Mouse (Mus musculus) frontal cortex, postnatal 25 days (tissue): Measurements from ENCODE around the gene Gm49366.
"Not testable (repeated sequence)": the region's sequence is repeated elsewhere in the genome, so short reads cannot be mapped to it uniquely, and the experiment has no call there.

Experiments
- DNase-seq, 2 experiments: peaks; one replicate each; pipeline ENCODE4 v3.0.0; 2022; ENCODE audit warnings: low spot score in 2 of 2

The Gm49366 gene

GRCm38 (mm10) chr12:84038691-84039111 is at the start of gene Gm49366:
Gm49366 (plus strand) TSS chr12:84038935.
- DNase-seq = peak; percentile 8 to 27

GRCm38 (mm10) chr12:83989378-83989777 is 49.4 kb upstream of the Gm49366 start:
- no peak for DNase-seq

GRCm38 (mm10) chr12:83997221-83997620 is 41.5 kb upstream of the Gm49366 start:
- no peak for DNase-seq

GRCm38 (mm10) chr12:83998341-83999107 is 40.2 kb upstream of the Gm49366 start:
- no peak for DNase-seq

GRCm38 (mm10) chr12:83999237-83999636 is 39.5 kb upstream of the Gm49366 start:
- DNase-seq = not testable (repeated sequence)

- DNase-seq = no peak
Observed at GRCm38 (mm10) chr12:84000418-84000817, 38.3 kb upstream of the Gm49366 start.

- no peak for DNase-seq
Observed at GRCm38 (mm10) chr12:84003866-84004265, 34.9 kb upstream of the Gm49366 start.

GRCm38 (mm10) chr12:84008251-84008650 is 30.5 kb upstream of the Gm49366 start:
- DNase-seq = no peak

GRCm38 (mm10) chr12:84008729-84009128 is 30.0 kb upstream of the Gm49366 start:
- DNase-seq = no peak

GRCm38 (mm10) chr12:84009171-84009965 is 29.4 kb upstream of the Gm49366 start, which contains the start of gene Acot1:
Acot1 (plus strand) TSS chr12:84009490.
- DNase-seq = peak in 1 of 2 experiments; percentile 22

- no peak for DNase-seq
Observed at GRCm38 (mm10) chr12:84010201-84010600, 28.5 kb upstream of the Gm49366 start.

- peak; percentile 30 to 54 for DNase-seq
Observed at GRCm38 (mm10) chr12:84011251-84012040, 27.3 kb upstream of the Gm49366 start.

- no peak for DNase-seq
Observed at GRCm38 (mm10) chr12:84013130-84013529, 25.6 kb upstream of the Gm49366 start.

- DNase-seq = no peak
Observed at GRCm38 (mm10) chr12:84013701-84014100, 25.0 kb upstream of the Gm49366 start.

GRCm38 (mm10) chr12:84020528-84020927 is 18.2 kb upstream of the Gm49366 start:
- DNase-seq = not testable (repeated sequence)

GRCm38 (mm10) chr12:84022266-84022665 is 16.5 kb upstream of the Gm49366 start:
- not testable (repeated sequence) for DNase-seq

GRCm38 (mm10) chr12:84023052-84023745 is 15.5 kb upstream of the Gm49366 start:
- no peak for DNase-seq

- DNase-seq = no peak
Observed at GRCm38 (mm10) chr12:84025888-84026287, 12.8 kb upstream of the Gm49366 start.

GRCm38 (mm10) chr12:84028328-84028727 is 10.4 kb upstream of the Gm49366 start:
- not testable (repeated sequence) for DNase-seq

- DNase-seq = not testable (repeated sequence)
Observed at GRCm38 (mm10) chr12:84029043-84029442, 9.7 kb upstream of the Gm49366 start.

GRCm38 (mm10) chr12:84030659-84031332 is 7.9 kb upstream of the Gm49366 start:
- peak; percentile 53 to 77 for DNase-seq
